Comparison of ENCODE assay signal across 8 mouse cellular contexts in genomic region chr5:29568848-29569377, GRCm38 (mm10). TPM values are rescaled to one million over a fixed set of nuclear protein-coding genes. Genes with fewer than 3 reads are reported as not detected.
DNase-seq lines count a peak whose midpoint lies in the region; ATAC-seq lines count a peak whose summit lies in the region.

Ube3c (plus strand) TSS chr5:29569242.

- H3K4me2 ChIP-seq in heart, embryonic 14.5 days (ENCODE audit: low read length) = peak within 1 kb of the TSS; percentile 98
- peak within 1 kb of the TSS; percentile 99 for H3K4me2 ChIP-seq in liver, embryonic 13.5 days
- H3K4me2 ChIP-seq in stomach, embryonic 16.5 days (ENCODE audit: low read depth, low read length) = peak within 1 kb of the TSS; percentile 98

- peak within 1 kb of the TSS; percentile 81 to 88 for H3K4me3 ChIP-seq in heart, embryonic 14.5 days (ENCODE audit: control insufficient read depth in 1 of 2, insufficient read depth in 1 of 2, low read depth in 1 of 2, low read length in 2 of 2)
- peak within 1 kb of the TSS; percentile 89 for H3K4me3 ChIP-seq in liver, embryonic 13.5 days (replicated peaks)
- H3K4me3 ChIP-seq in stomach, embryonic 16.5 days (replicated peaks; ENCODE audit: low read length) = peak within 1 kb of the TSS; percentile 95

- H3K4me1 ChIP-seq in heart, embryonic 14.5 days (ENCODE audit: control insufficient read depth in 2 of 2, insufficient read depth in 2 of 2, low read length in 2 of 2) = peaks cover 6 to 17% of the 10 kb centered on the region in 2 experiments
- H3K4me1 ChIP-seq in liver, embryonic 13.5 days (replicated peaks) = peaks cover 28% of the 10 kb centered on the region
- peaks cover 14% of the 10 kb centered on the region for H3K4me1 ChIP-seq in stomach, embryonic 16.5 days (ENCODE audit: control insufficient read depth, insufficient read depth, low read length)

- no peaks in the 10 kb centered on the region; the same call in 1 of the 2 replicates for H3K27me3 ChIP-seq in heart, embryonic 14.5 days (ENCODE audit: control insufficient read depth, insufficient read depth, low read length)
- H3K27me3 ChIP-seq in liver, embryonic 13.5 days = no peaks in the 10 kb centered on the region
- no peaks in the 10 kb centered on the region for H3K27me3 ChIP-seq in stomach, embryonic 16.5 days (ENCODE audit: control insufficient read depth, insufficient read depth, low read length)

- H3K27ac ChIP-seq in heart, embryonic 14.5 days (replicated peaks in 1 of 2; ENCODE audit: control insufficient read depth in 1 of 2, insufficient read depth in 1 of 2, low read depth in 2 of 2, low read length in 2 of 2) = peak within 1 kb of the TSS; percentile 81 to 94
- H3K27ac ChIP-seq in liver, embryonic 13.5 days = peak within 1 kb of the TSS; percentile 94
- H3K27ac ChIP-seq in stomach, embryonic 16.5 days (ENCODE audit: low read length) = peak within 1 kb of the TSS; percentile 95

- under 1% methylated on average over 72 of the region's 72 CpGs for WGBS in heart, embryonic 14.5 days
- under 1% methylated on average over 72 of the region's 72 CpGs for WGBS in liver, embryonic 13.5 days (ENCODE audit: insufficient replicate concordance)
- WGBS in stomach, embryonic 16.5 days = under 1% methylated on average over 72 of the region's 72 CpGs

- no peaks in the 10 kb centered on the region for H3K9me3 ChIP-seq in heart, embryonic 14.5 days (ENCODE audit: control insufficient read depth, low read length)
- H3K9me3 ChIP-seq in liver, embryonic 13.5 days (replicated peaks) = no peaks in the 10 kb centered on the region
- no peaks in the 10 kb centered on the region for H3K9me3 ChIP-seq in stomach, embryonic 16.5 days (replicated peaks; ENCODE audit: control insufficient read depth, low read length)

- peaks cover 12% of the 10 kb centered on the region for H3K36me3 ChIP-seq in heart, embryonic 14.5 days (ENCODE audit: control insufficient read depth, insufficient read depth, low read length)
- H3K36me3 ChIP-seq in liver, embryonic 13.5 days = peaks cover 24% of the 10 kb centered on the region
- H3K36me3 ChIP-seq in stomach, embryonic 16.5 days (ENCODE audit: control insufficient read depth, insufficient read depth, low read length) = no peaks in the 10 kb centered on the region

- DNase-seq in c-Kit-negative CD71-positive TER-119-positive erythroid progenitor cells, embryonic 14.5 days (ENCODE audit: low read depth, low spot score) = peak; percentile 90
- DNase-seq in fibroblast of lung, adult 2 months (ENCODE audit: low read depth) = peak; percentile 93
- peak; percentile 99 for DNase-seq in kidney, postnatal 14 days
- DNase-seq in liver, embryonic 13.5 days = peak; percentile 98
- DNase-seq in neural tube, embryonic 10.5 days (ENCODE audit: extremely low spot score, low spot score) = peak; percentile 99

- H3K9ac ChIP-seq in heart, embryonic 14.5 days (ENCODE audit: low read length) = peak within 1 kb of the TSS; percentile 85
- peak within 1 kb of the TSS; percentile 91 for H3K9ac ChIP-seq in liver, embryonic 13.5 days
- H3K9ac ChIP-seq in stomach, embryonic 16.5 days (ENCODE audit: low read length) = peak within 1 kb of the TSS; percentile 85

- ATAC-seq in CD4-positive, CD25-positive, alpha-beta regulatory T cell, adult 4 months = peak; percentile 91
- ATAC-seq in heart, embryonic 14.5 days (ENCODE audit: insufficient number of reproducible peaks, insufficient read depth, low FRiP score, low read depth) = peak; percentile 97
- peak; percentile 94 for ATAC-seq in liver, embryonic 13.5 days (ENCODE audit: low read depth)
- peak; percentile 97 for ATAC-seq in stomach, embryonic 16.5 days (ENCODE audit: insufficient read depth, low FRiP score)

RNA-seq across cellular contexts. Expression of gene Ube3c, which starts in this region (rescaled TPM):
- polyA plus RNA-seq in CD4-positive, CD25-positive, alpha-beta regulatory T cell, adult 4 months (2017; shearing (Covaris generic)) = 10 to 100 TPM; 19.0 to 19.2 TPM
- polyA plus RNA-seq in heart, embryonic 14.5 days (2014; fragmentation: Nextera tagmentation; extraction: Ambion mirVana) = 34.6 and 37.5 TPM in 2 replicates
- 12.9 and 13.4 TPM in 2 replicates for polyA plus RNA-seq in liver, embryonic 13.5 days (2015; fragmentation: Nextera tagmentation; extraction: Ambion mirVana)
- polyA plus RNA-seq in stomach, embryonic 16.5 days (2015; fragmentation: Nextera tagmentation; extraction: Ambion mirVana) = 12.5 and 14.1 TPM in 2 replicates

Comparison
In these comparisons a context has a peak if more than half of its experiments do, and no peak if none do; other contexts are left out.
1. Peak in every context shown above with its lines: DNase-seq, ATAC-seq, H3K4me3 ChIP-seq and H3K27ac ChIP-seq.